Mouse (Mus musculus) forebrain, postnatal 0 days (tissue): ENCODE data around the gene Lrit3. TPM values are rescaled to one million over a fixed set of nuclear protein-coding genes. Genes with fewer than 3 reads are reported as not detected.

Source experiments
- ATAC-seq: fragments of 200-750 bp; cut with Nextera tagmentation; 2 replicates; pipeline ENCODE4 v1.8.0; 2017; ENCODE audit warnings: mild to moderate bottlenecking, moderate library complexity
- DNase-seq: peaks from one replicate; pipeline ENCODE4 v3.0.0-alpha.2; 2015
- H3K27ac ChIP-seq: fragments of 300-500 bp; sonication (generic); 2 replicates; pipeline ENCODE4 v1.5.1; 2014; ENCODE audit warnings: low read depth, mild to moderate bottlenecking, antibody characterized with exemption, low read length, moderate library complexity, mixed read lengths
- H3K27me3 ChIP-seq: fragments of 300-500 bp; sonication (generic); 2 replicates; pipeline ENCODE4 v1.6.1; 2014; ENCODE audit warnings: mild to moderate bottlenecking, low read length, mixed read lengths; ENCODE audit not compliant: insufficient read depth
- H3K36me3 ChIP-seq: fragments of 300-500 bp; sonication (generic); 2 replicates; pipeline ENCODE4 v1.6.1; 2014; ENCODE audit warnings: mild to moderate bottlenecking, moderate library complexity; ENCODE audit not compliant: insufficient read depth
- H3K4me1 ChIP-seq: fragments of 300-500 bp; sonication (generic); 2 replicates; pipeline ENCODE4 v1.6.1; 2014; ENCODE audit warnings: antibody characterized with exemption; ENCODE audit not compliant: insufficient read depth
- H3K4me2 ChIP-seq: fragments of 300-500 bp; sonication (generic); 2 replicates; pipeline ENCODE4 v1.6.1; 2014; ENCODE audit warnings: low read depth, mild to moderate bottlenecking, moderate library complexity
- H3K4me3 ChIP-seq: fragments of 300-500 bp; sonication (generic); 2 replicates; pipeline ENCODE4 v1.5.1; 2014; ENCODE audit warnings: low read depth, low read length, mixed read lengths
- H3K9ac ChIP-seq: fragments of 300-500 bp; sonication (generic); 2 replicates; pipeline ENCODE4 v1.6.1; 2014; ENCODE audit warnings: mild to moderate bottlenecking
- H3K9me3 ChIP-seq: fragments of 300-500 bp; sonication (generic); 2 replicates; pipeline ENCODE4 v1.6.1; 2016; ENCODE audit warnings: low read length
- CTCF ChIP-seq: sonication (generic); IDR thresholded peaks from 2 replicates; pipeline ENCODE4 v1.5.1; 2016; ENCODE audit warnings: antibody characterized with exemption, control low read depth, low read depth
- WGBS: fragments of 180-500 bp; shearing (Covaris S2); extraction: QIAGEN DNeasy Blood & Tissue Kit; methylation state at CpG from one replicate; pipeline ENCODE4 v1.1.7; 2014; 5-methylcytosine and 5-hydroxymethylcytosine counted together
- polyA plus RNA-seq: library from polyadenylated mRNA; unstranded; fragments of >200 nt; fragmentation: Nextera tagmentation; extraction: Ambion mirVana; gene quantifications from 2 replicates; pipeline ENCODE4 v1.2.1, GENCODE M21; 2015
- total RNA-seq: library from RNA; depleted of rRNA; stranded (reverse); fragments of >200 nt; gene quantifications from 2 replicates; pipeline ENCODE4 v1.2.3, GENCODE M21; 2014

Lrit3 gene
- total and polyA plus RNA-seq, 2 experiments from 2014 or later, result not detected

- no peaks in the 10 kb centered on the region for H3K9me3 ChIP-seq
- H3K4me3 ChIP-seq, result peak within 1 kb of the TSS; percentile 95
- DNase-seq (peak; percentile 99), ATAC-seq (peak; percentile 97)
- H3K27me3 ChIP-seq, result no peaks in the 10 kb centered on the region
- peak within 1 kb of the TSS; percentile 66 for H3K4me2 ChIP-seq
- TF ChIP-seq CTCF, result no peak
- H3K4me1 ChIP-seq, result peaks cover 8% of the 10 kb centered on the region
- 0 out of 2 replicates have a peak, but pooled peaks cover 3% of the 10 kb centered on the region for H3K36me3 ChIP-seq
- under 1% methylated on average over 60 of the region's 60 CpGs for WGBS
- H3K27ac ChIP-seq, result peak within 1 kb of the TSS; percentile 88
- H3K9ac ChIP-seq, result peak within 1 kb of the TSS; percentile 85
Observed at GRCm38 (mm10) chr3:129831035-129831568, 27.3 kb upstream of the Lrit3 start, which contains the start of gene Gar1. Gene Gar1 (minus strand): TSS chr3:129831396.

GRCm38 (mm10) chr3:129830626-129831025, 26.8 kb upstream of the Lrit3 start:
- H3K4me2 ChIP-seq, result peak overlapping the region; percentile 66
- peak overlapping the region; percentile 88 for H3K27ac ChIP-seq
- H3K9me3 ChIP-seq, result no peaks in the 10 kb centered on the region
- peak; percentile 7; the same call in 1 of the 2 replicates for ATAC-seq
- H3K27me3 ChIP-seq, result no peaks in the 10 kb centered on the region
- peaks cover 8% of the 10 kb centered on the region for H3K4me1 ChIP-seq
- 0 out of 2 replicates have a peak, but pooled peaks cover 3% of the 10 kb centered on the region for H3K36me3 ChIP-seq
- H3K9ac ChIP-seq, result peak overlapping the region; percentile 85
- no peak for TF ChIP-seq CTCF
- WGBS, result under 1% methylated on average over 39 of the region's 45 CpGs
- DNase-seq, result no peak
- peak overlapping the region; percentile 95 for H3K4me3 ChIP-seq

GRCm38 (mm10) chr3:129827691-129828090, 23.9 kb upstream of the Lrit3 start:
- peaks cover 8% of the 10 kb centered on the region for H3K4me1 ChIP-seq
- H3K27ac ChIP-seq, result no peak overlapping the region
- no peaks in the 10 kb centered on the region for H3K27me3 ChIP-seq
- no peak overlapping the region for H3K4me3 ChIP-seq
- ATAC-seq (no peak), DNase-seq (no peak)
- H3K9ac ChIP-seq, result no peak overlapping the region
- 95% methylated on average over 5 of the region's 5 CpGs for WGBS
- TF ChIP-seq CTCF, result no peak
- peaks cover 28% of the 10 kb centered on the region for H3K36me3 ChIP-seq
- H3K9me3 ChIP-seq, result no peaks in the 10 kb centered on the region
- H3K4me2 ChIP-seq, result no peak overlapping the region

- 90% methylated on average over 10 of the region's 10 CpGs for WGBS
- ATAC-seq, result no peak
Observed at GRCm38 (mm10) chr3:129826691-129827090, 22.9 kb upstream of the Lrit3 start.

GRCm38 (mm10) chr3:129824891-129825290, 21.1 kb upstream of the Lrit3 start:
- WGBS, result 92% methylated on average over 10 of the region's 10 CpGs
- H3K9ac ChIP-seq, result no peak overlapping the region
- ATAC-seq, result no peak
- no peaks in the 10 kb centered on the region for H3K27me3 ChIP-seq
- H3K4me3 ChIP-seq, result no peak overlapping the region
- no peaks in the 10 kb centered on the region for H3K9me3 ChIP-seq
- no peak for DNase-seq
- peaks cover 5% of the 10 kb centered on the region for H3K4me1 ChIP-seq
- TF ChIP-seq CTCF, result no peak
- H3K27ac ChIP-seq, result no peak overlapping the region
- no peak overlapping the region for H3K4me2 ChIP-seq
- H3K36me3 ChIP-seq, result peaks cover 31% of the 10 kb centered on the region

More at GRCm38 (mm10) chr3:129826691-129827090, 22.9 kb upstream of the Lrit3 start:
- no peak overlapping the region for H3K4me2 ChIP-seq
- peaks cover 8% of the 10 kb centered on the region for H3K4me1 ChIP-seq
- H3K4me3 ChIP-seq, result no peak overlapping the region
- H3K9ac ChIP-seq, result no peak overlapping the region
- TF ChIP-seq CTCF, result no peak
- H3K9me3 ChIP-seq, result no peaks in the 10 kb centered on the region
- H3K36me3 ChIP-seq, result peaks cover 31% of the 10 kb centered on the region
- no peak for DNase-seq
- H3K27me3 ChIP-seq, result no peaks in the 10 kb centered on the region
- no peak overlapping the region for H3K27ac ChIP-seq

GRCm38 (mm10) chr3:129824146-129824545, 20.3 kb upstream of the Lrit3 start:
- no peak overlapping the region for H3K9ac ChIP-seq
- WGBS, result 66% methylated on average over 4 of the region's 4 CpGs
- H3K4me3 ChIP-seq, result no peak overlapping the region
- DNase-seq (no peak), ATAC-seq (no peak)
- no peak overlapping the region for H3K4me2 ChIP-seq
- TF ChIP-seq CTCF, result no peak
- no peaks in the 10 kb centered on the region for H3K9me3 ChIP-seq
- H3K4me1 ChIP-seq, result no peaks in the 10 kb centered on the region
- peaks cover 31% of the 10 kb centered on the region for H3K36me3 ChIP-seq
- no peak overlapping the region for H3K27ac ChIP-seq
- no peaks in the 10 kb centered on the region for H3K27me3 ChIP-seq

- Histone ChIP-seq H3K36me3 (peaks cover 31% of the 10 kb centered on the region), H3K4me3 (no peak overlapping the region), H3K9me3 (no peaks in the 10 kb centered on the region), H3K4me2 (no peak overlapping the region), H3K27ac (no peak overlapping the region), H3K9ac (no peak overlapping the region), H3K4me1 (no peaks in the 10 kb centered on the region), H3K27me3 (no peaks in the 10 kb centered on the region)
- ATAC-seq (peak; percentile 69; the same call in 1 of the 2 replicates), DNase-seq (peak; percentile 48)
- TF ChIP-seq CTCF, result peak; percentile 74
- 55% methylated on average over 5 of the region's 5 CpGs for WGBS
Observed at GRCm38 (mm10) chr3:129823293-129823692, 19.5 kb upstream of the Lrit3 start.
